Mouse (Mus musculus) neural tube, embryonic 14.5 days (tissue): ENCODE measurements around the gene Inpp5a. TPM values are rescaled to one million over a fixed set of nuclear protein-coding genes. Genes with fewer than 3 reads are reported as not detected.

Source experiments
- ATAC-seq: fragments of 200-750 bp; cut with Nextera tagmentation; 2 replicates; pipeline ENCODE4 v1.8.0; 2017; ENCODE audit warnings: low read depth, mild to moderate bottlenecking, moderate TSS enrichment, moderate library complexity
- H3K27ac ChIP-seq: fragments of 300-500 bp; sonication (generic); 2 replicates; pipeline ENCODE4 v1.5.1; 2014; ENCODE audit warnings: low read depth, mild to moderate bottlenecking, control low read depth, low read length, moderate library complexity, mixed read lengths
- H3K27me3 ChIP-seq: fragments of 300-500 bp; sonication (generic); 2 replicates; pipeline ENCODE4 v1.6.1; 2014; ENCODE audit warnings: low read length; ENCODE audit not compliant: control insufficient read depth, insufficient read depth
- H3K36me3 ChIP-seq: fragments of 300-500 bp; sonication (generic); 2 replicates; pipeline ENCODE4 v1.6.1; 2014; ENCODE audit warnings: low read length, mixed read lengths; ENCODE audit not compliant: control insufficient read depth, insufficient read depth
- H3K4me1 ChIP-seq: fragments of 300-500 bp; sonication (generic); 2 replicates; pipeline ENCODE4 v1.6.1; 2014; ENCODE audit warnings: low read length; ENCODE audit not compliant: control insufficient read depth, insufficient read depth
- H3K4me2 ChIP-seq: fragments of 300-500 bp; sonication (generic); 2 replicates; pipeline ENCODE4 v1.6.1; 2014; ENCODE audit warnings: mild to moderate bottlenecking, low read depth, low read length, control low read depth
- H3K4me3 ChIP-seq: fragments of 300-500 bp; sonication (generic); 2 replicates; pipeline ENCODE4 v1.5.1; 2014; ENCODE audit warnings: low read depth, low read length, control low read depth, mixed read lengths
- H3K9ac ChIP-seq: fragments of 300-500 bp; sonication (generic); replicated peaks from 2 replicates; pipeline ENCODE4 v1.6.1; 2014; ENCODE audit warnings: low read depth, mild to moderate bottlenecking, control low read depth, low read length, mixed read lengths
- H3K9me3 ChIP-seq: fragments of 300-500 bp; sonication (generic); 2 replicates; pipeline ENCODE4 v1.6.1; 2016; ENCODE audit warnings: low read length; ENCODE audit not compliant: control insufficient read depth
- WGBS: fragments of 180-500 bp; shearing (Covaris S2); extraction: QIAGEN DNeasy Blood & Tissue Kit; methylation state at CpG from one replicate; pipeline ENCODE4 v1.1.7; 2014; 5-methylcytosine and 5-hydroxymethylcytosine counted together
- polyA plus RNA-seq: library from polyadenylated mRNA; unstranded; fragments of >200 nt; fragmentation: Nextera tagmentation; extraction: Ambion mirVana; gene quantifications from 2 replicates; pipeline ENCODE4 v1.2.1, GENCODE M21; 2014

The Inpp5a gene
- polyA plus RNA-seq, 1 experiment from 2014 or later, result 25.3 TPM

GRCm38 (mm10) chr7:139570788-139571187 is 181.9 kb downstream of the Inpp5a start:
- H3K4me3 ChIP-seq, result no peak overlapping the region
- no peak overlapping the region for H3K4me2 ChIP-seq
- 96% methylated on average over 5 of the region's 5 CpGs for WGBS
- H3K27ac ChIP-seq, result no peak overlapping the region
- no peaks in the 10 kb centered on the region for H3K4me1 ChIP-seq
- ATAC-seq, result no peak
- H3K9ac ChIP-seq, result no peak overlapping the region
- no peaks in the 10 kb centered on the region for H3K36me3 ChIP-seq
- H3K27me3 ChIP-seq, result peaks cover 21% of the 10 kb centered on the region
- no peaks in the 10 kb centered on the region for H3K9me3 ChIP-seq

GRCm38 (mm10) chr7:139572665-139573064 is 183.8 kb downstream of the Inpp5a start:
- WGBS, result 83% methylated on average over 3 of the region's 3 CpGs
- Histone ChIP-seq H3K4me2 (no peak overlapping the region), H3K27ac (no peak overlapping the region), H3K27me3 (peaks cover 36% of the 10 kb centered on the region), H3K9ac (no peak overlapping the region), H3K9me3 (no peaks in the 10 kb centered on the region), H3K36me3 (no peaks in the 10 kb centered on the region), H3K4me3 (no peak overlapping the region), H3K4me1 (no peaks in the 10 kb centered on the region)
- no peak for ATAC-seq

- no peak overlapping the region for H3K27ac ChIP-seq
- H3K36me3 ChIP-seq, result no peaks in the 10 kb centered on the region
- ATAC-seq, result no peak
- H3K4me3 ChIP-seq, result no peak overlapping the region
- H3K9me3 ChIP-seq, result no peaks in the 10 kb centered on the region
- H3K27me3 ChIP-seq, result peaks cover 60% of the 10 kb centered on the region
- no peak overlapping the region for H3K4me2 ChIP-seq
- peaks cover 3% of the 10 kb centered on the region; the same call in 1 of the 2 replicates for H3K4me1 ChIP-seq
- 70% methylated on average over 16 of the region's 16 CpGs for WGBS
- H3K9ac ChIP-seq, result no peak overlapping the region
These were observed 187.3 kb downstream of the Inpp5a start for GRCm38 (mm10) chr7:139576064-139576686.

- H3K4me1 ChIP-seq, result peaks cover 15% of the 10 kb centered on the region; the same call in 1 of the 2 replicates
- no peaks in the 10 kb centered on the region for H3K9me3 ChIP-seq
- no peak overlapping the region for H3K27ac ChIP-seq
- no peak overlapping the region for H3K9ac ChIP-seq
- no peak for ATAC-seq
- H3K4me2 ChIP-seq, result no peak overlapping the region
- no peaks in the 10 kb centered on the region for H3K36me3 ChIP-seq
- H3K27me3 ChIP-seq, result peaks cover 79% of the 10 kb centered on the region
- no peak overlapping the region for H3K4me3 ChIP-seq
- 35% methylated on average over 21 of the region's 21 CpGs for WGBS
These were observed 190.5 kb downstream of the Inpp5a start for GRCm38 (mm10) chr7:139579261-139579905.

GRCm38 (mm10) chr7:139580851-139581775 is 192.2 kb downstream of the Inpp5a start:
- Histone ChIP-seq H3K27ac (no peak overlapping the region), H3K27me3 (peaks cover 81% of the 10 kb centered on the region), H3K4me1 (peaks cover 15% of the 10 kb centered on the region; the same call in 1 of the 2 replicates), H3K36me3 (no peaks in the 10 kb centered on the region), H3K9ac (no peak overlapping the region), H3K9me3 (no peaks in the 10 kb centered on the region), H3K4me2 (no peak overlapping the region; the same call in 1 of the 2 replicates), H3K4me3 (peak overlapping the region; percentile 26; the same call in 1 of the 2 replicates)
- 1% methylated on average over 78 of the region's 78 CpGs for WGBS
- ATAC-seq, result no peak

- peak overlapping the region; percentile 43 for H3K4me2 ChIP-seq
- WGBS, result under 1% methylated on average over 72 of the region's 82 CpGs
- H3K27me3 ChIP-seq, result peaks cover 83% of the 10 kb centered on the region
- no peak overlapping the region for H3K27ac ChIP-seq
- H3K4me1 ChIP-seq, result peaks cover 15% of the 10 kb centered on the region; the same call in 1 of the 2 replicates
- peak overlapping the region; percentile 26 for H3K4me3 ChIP-seq
- no peak for ATAC-seq
- no peaks in the 10 kb centered on the region for H3K9me3 ChIP-seq
- no peaks in the 10 kb centered on the region for H3K36me3 ChIP-seq
- no peak overlapping the region for H3K9ac ChIP-seq
These were observed 193.1 kb downstream of the Inpp5a start for GRCm38 (mm10) chr7:139581801-139582571.

- Histone ChIP-seq H3K27ac (no peak within 1 kb of the TSS), H3K27me3 (peaks cover 83% of the 10 kb centered on the region), H3K4me2 (peak within 1 kb of the TSS; percentile 43), H3K9ac (no peak within 1 kb of the TSS), H3K4me3 (peak within 1 kb of the TSS; percentile 26), H3K9me3 (no peaks in the 10 kb centered on the region), H3K36me3 (no peaks in the 10 kb centered on the region), H3K4me1 (peaks cover 15% of the 10 kb centered on the region; the same call in 1 of the 2 replicates)
- ATAC-seq, result peak; percentile 46; the same call in 1 of the 2 replicates
- 1% methylated on average over 56 of the region's 56 CpGs for WGBS
These were observed 193.7 kb downstream of the Inpp5a start, which contains the start of gene Nkx6-2 for GRCm38 (mm10) chr7:139582595-139582994. Nkx6-2 (minus strand) TSS chr7:139582797.

GRCm38 (mm10) chr7:139583094-139583737 is 194.3 kb downstream of the Inpp5a start:
- no peak overlapping the region for H3K27ac ChIP-seq
- no peak overlapping the region for H3K9ac ChIP-seq
- no peak overlapping the region for H3K4me3 ChIP-seq
- no peak for ATAC-seq
- H3K9me3 ChIP-seq, result no peaks in the 10 kb centered on the region
- WGBS, result 8% methylated on average over 17 of the region's 17 CpGs
- no peaks in the 10 kb centered on the region for H3K36me3 ChIP-seq
- H3K4me1 ChIP-seq, result peaks cover 19% of the 10 kb centered on the region
- H3K4me2 ChIP-seq, result no peak overlapping the region
- H3K27me3 ChIP-seq, result peaks cover 80% of the 10 kb centered on the region
